Mouse (Mus musculus): Measurements from ENCODE around the gene Nfkb2.

- TF ChIP-seq POLR2A (IDR thresholded peaks at IDR 0.05; ENCODE audit: borderline replicate concordance, insufficient read depth, low read length) (no peak), CTCF (IDR thresholded peaks at IDR 0.05; ENCODE audit: borderline replicate concordance, insufficient read depth, low read depth, low read length) (no peak)
These were observed 28.7 kb downstream of the Nfkb2 start for GRCm38 (mm10) chr19:46332721-46333339.
